Mouse (Mus musculus) bone marrow, adult 2 months (tissue): Measurements from ENCODE around the gene Gjc2. TPM values are rescaled to one million over a fixed set of nuclear protein-coding genes. Genes with fewer than 3 reads are reported as not detected.
A peak's percentile ranks its signal among the peaks of the same experiment; 100 is the strongest.

Experiments
- H3K27ac ChIP-seq: fragments of 200-500 bp; 2 replicates; pipeline ENCODE4 v1.5.1; 2012; ENCODE audit warnings: low read depth, mild to moderate bottlenecking, control low read depth, inconsistent platforms, low read length; ENCODE audit not compliant: control insufficient read depth, poor library complexity, insufficient read depth
- H3K4me1 ChIP-seq: fragments of 200-500 bp; 2 replicates; pipeline ENCODE4 v1.6.1; 2011; ENCODE audit warnings: low read length; ENCODE audit not compliant: control insufficient read depth, insufficient read depth
- H3K4me3 ChIP-seq: fragments of 200-500 bp; replicated peaks from 2 replicates; pipeline ENCODE3; 2011; ENCODE audit warnings: mild to moderate bottlenecking, low read depth, low read length, control low read depth; ENCODE audit not compliant: control insufficient read depth
- CTCF ChIP-seq: fragments of 200-500 bp; IDR thresholded peaks from 2 replicates; pipeline ENCODE4 v1.5.1; 2011; ENCODE audit warnings: low read length, control low read depth; ENCODE audit not compliant: control insufficient read depth, insufficient read depth
- POLR2A ChIP-seq: fragments of 200-500 bp; IDR thresholded peaks from 2 replicates; pipeline ENCODE4 v1.6.1; 2011; ENCODE audit warnings: low read depth, mild to moderate bottlenecking, control low read depth, low read length, borderline replicate concordance; ENCODE audit not compliant: control insufficient read depth
- WGBS: fragments of 180-500 bp; shearing (Covaris S2); methylation state at CpG from one replicate; pipeline ENCODE4 v1.1.7; 2018; 5-methylcytosine and 5-hydroxymethylcytosine counted together
- polyA plus RNA-seq: library from polyadenylated mRNA; stranded (reverse); fragments of >200 nt; gene quantifications from 2 replicates; pipeline ENCODE4 v1.2.4, GENCODE M21; 2011; ENCODE audit warnings: low replicate concordance; ENCODE audit not compliant: missing spikeins, insufficient read depth, insufficient read length

The Gjc2 gene
- polyA plus RNA-seq, 1 experiment: not detected

DNA sequence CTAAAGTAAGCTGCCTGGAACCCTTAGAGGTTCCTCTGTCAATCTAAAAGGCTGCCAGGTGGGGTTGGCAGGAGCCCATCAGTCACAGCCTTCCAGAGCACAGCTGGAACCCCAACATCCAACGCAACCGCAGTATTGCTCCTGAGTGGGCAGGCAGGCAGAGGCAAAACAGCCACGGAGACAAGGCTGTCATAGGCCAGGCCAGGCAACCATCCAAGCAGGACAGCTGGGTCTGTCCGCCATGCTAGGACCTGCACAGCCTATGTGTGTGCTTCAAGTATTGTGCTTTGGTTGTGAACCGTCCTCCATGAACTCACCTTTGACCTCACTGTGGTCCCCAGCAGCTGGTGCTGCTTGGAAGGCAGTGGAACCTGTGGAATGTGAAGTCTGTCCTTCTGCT, 27.1 kb downstream of the Gjc2 start:
- Histone ChIP-seq H3K4me1 (no peaks in the 10 kb centered on the region), H3K27ac (no peak overlapping the region), H3K4me3 (no peak overlapping the region)
- TF ChIP-seq CTCF (no peak), POLR2A (no peak)
- 91% methylated on average over 5 of the region's 5 CpGs for WGBS

DNA sequence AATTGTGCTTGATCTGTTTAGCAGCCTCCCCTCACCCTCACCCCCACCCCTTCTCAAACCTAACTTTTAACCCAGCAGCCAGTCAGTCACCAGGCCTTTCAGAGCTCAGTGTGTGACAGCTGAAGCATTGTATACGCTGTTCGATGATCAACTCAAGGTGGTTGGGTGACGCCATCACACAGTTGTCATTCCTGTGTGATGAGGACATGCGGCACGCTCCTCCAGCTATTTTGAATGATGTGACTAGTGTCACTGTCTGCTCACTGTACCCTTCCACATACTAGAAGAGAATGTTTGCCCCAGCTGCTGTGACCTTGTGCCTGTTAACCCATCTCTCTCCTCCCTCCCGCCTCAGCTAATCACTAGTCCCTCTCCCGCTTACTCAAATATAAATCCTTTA, 28.8 kb downstream of the Gjc2 start:
- TF ChIP-seq POLR2A: no peak
- no peak for TF ChIP-seq CTCF
- Histone ChIP-seq H3K4me3 (no peak overlapping the region), H3K27ac (no peak overlapping the region), H3K4me1 (no peaks in the 10 kb centered on the region)
- 94% methylated on average over 7 of the region's 7 CpGs for WGBS

DNA sequence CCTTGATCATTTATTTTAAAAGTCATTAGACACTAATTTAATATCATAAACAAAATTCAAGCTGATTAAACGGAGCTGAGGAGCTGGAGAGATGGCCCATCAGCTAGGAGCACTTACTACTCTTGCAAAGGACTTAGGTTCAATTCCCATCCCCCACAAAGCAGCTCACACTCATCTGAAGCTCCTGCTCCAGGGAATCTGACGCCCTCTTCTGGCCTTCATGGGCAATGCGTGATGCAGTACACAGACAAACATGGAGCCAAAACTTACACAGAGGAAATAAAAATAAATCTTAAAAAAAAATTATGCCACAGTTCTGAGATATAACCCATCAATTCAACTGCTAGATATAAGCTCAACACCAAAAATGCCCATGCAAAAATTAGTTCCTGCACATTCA, 31.3 kb downstream of the Gjc2 start:
- TF ChIP-seq POLR2A (no peak), CTCF (peak; percentile 47; the same call in 1 of the 2 replicates)
- no peak overlapping the region for H3K4me3 ChIP-seq
- no peaks in the 10 kb centered on the region for H3K4me1 ChIP-seq
- WGBS: 52% methylated on average over 3 of the region's 3 CpGs
- H3K27ac ChIP-seq: no peak overlapping the region

- H3K4me1 ChIP-seq: no peaks in the 10 kb centered on the region
- H3K27ac ChIP-seq: no peak overlapping the region
- no peak overlapping the region for H3K4me3 ChIP-seq
- 71% methylated on average over 3 of the region's 3 CpGs for WGBS
- TF ChIP-seq CTCF (no peak), POLR2A (no peak)
Observed at GRCm38 (mm10) chr11:59149302-59149701, 33.7 kb downstream of the Gjc2 start.

DNA sequence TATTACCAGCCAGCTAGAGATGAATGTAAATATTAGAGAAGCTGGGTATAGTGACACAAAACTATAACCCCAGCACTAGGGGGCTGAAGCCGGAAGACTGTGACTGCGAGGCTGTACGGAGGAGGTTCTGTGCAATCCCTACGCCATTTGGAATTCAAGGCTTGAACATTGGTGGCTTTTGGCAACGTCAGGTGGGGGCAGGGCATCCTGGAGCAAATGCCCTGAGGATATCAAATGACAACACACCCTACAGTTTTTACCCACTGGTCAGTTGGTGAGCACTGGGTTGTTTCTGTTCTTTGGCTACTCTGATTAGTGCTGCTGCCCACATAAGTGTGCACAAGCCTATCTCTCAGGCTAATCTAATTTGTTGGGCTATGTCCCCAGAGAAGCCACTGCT, 40.1 kb downstream of the Gjc2 start:
- Histone ChIP-seq H3K27ac (no peak overlapping the region), H3K4me3 (no peak overlapping the region), H3K4me1 (no peaks in the 10 kb centered on the region)
- TF ChIP-seq CTCF (no peak), POLR2A (no peak)
- WGBS: 87% methylated on average over 5 of the region's 5 CpGs

DNA sequence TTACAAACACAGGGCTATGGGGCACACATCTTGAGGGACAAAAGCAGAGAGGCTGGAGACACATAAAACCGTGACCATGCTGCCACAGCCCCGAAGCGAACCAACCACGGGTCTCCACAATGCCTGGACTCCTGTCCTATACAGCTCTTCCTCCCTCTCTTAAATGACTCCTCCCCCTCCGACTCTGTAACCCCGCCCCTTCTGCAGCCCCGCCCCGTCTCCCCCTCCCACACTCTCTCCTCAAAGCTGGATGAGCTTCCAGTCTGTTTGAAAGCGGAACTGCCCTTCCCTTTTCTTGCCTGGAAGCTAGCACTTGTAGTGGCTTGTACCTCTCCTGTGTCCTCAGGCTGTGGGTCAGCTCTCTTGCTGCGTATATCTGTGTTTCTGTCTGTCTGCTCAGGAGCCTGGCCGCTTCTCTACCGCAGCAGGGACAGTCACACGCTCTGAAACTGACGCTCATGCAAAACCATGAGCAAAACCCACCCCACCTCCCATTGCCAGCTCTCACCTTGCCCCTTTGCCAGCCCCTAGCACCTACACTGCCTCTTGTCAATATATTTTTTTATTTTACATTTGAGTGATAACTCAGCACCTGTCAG, 41.1 kb downstream of the Gjc2 start:
- Histone ChIP-seq H3K27ac (no peak overlapping the region), H3K4me1 (no peaks in the 10 kb centered on the region), H3K4me3 (no peak overlapping the region)
- no peak for TF ChIP-seq CTCF
- no peak for TF ChIP-seq POLR2A
- WGBS: 5% methylated on average over 14 of the region's 14 CpGs

GRCm38 (mm10) chr11:59138537-59139486, 44.2 kb downstream of the Gjc2 start:
- TF ChIP-seq CTCF (no peak), POLR2A (no peak)
- H3K27ac ChIP-seq: no peak overlapping the region
- H3K4me3 ChIP-seq: no peak overlapping the region
- WGBS: 79% methylated on average over 19 of the region's 19 CpGs
- no peaks in the 10 kb centered on the region for H3K4me1 ChIP-seq

DNA sequence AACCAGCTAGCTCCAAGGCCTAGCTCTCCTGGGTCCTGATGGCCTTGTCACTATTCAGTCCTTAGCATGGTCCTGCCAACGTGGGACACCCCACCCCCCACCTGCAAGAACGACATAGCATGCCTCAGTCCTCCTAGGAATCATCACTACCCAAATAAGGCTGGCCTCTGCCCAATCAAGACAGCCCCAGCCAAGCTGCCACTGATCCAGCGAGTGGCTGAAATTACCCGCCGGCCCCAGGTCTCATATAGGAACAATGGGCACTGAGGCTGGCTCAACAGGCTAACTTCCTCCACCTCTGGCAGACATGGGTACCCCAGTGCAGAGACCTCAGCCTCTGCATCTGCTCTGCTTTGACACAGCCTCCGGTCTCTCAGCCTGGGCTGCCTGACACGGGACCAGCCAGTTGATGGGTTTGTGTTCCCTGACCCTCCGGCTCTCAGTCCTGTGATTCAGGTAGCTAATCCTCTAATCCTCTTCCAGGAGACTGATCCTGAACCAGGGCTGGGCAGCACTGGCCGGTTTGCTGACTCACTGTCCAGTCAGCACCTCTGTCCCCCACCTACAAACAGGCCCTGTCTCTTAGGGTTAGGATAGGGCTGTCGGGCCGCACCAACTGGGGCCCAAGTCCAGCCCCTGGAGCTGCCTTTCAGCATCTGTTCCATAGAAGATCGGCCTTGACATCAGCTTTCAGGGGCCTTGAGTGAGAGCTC, 45.9 kb downstream of the Gjc2 start:
- Histone ChIP-seq H3K4me1 (no peaks in the 10 kb centered on the region), H3K27ac (no peak overlapping the region), H3K4me3 (no peak overlapping the region)
- 78% methylated on average over 12 of the region's 12 CpGs for WGBS
- TF ChIP-seq POLR2A: 0 out of 2 replicates have a peak, but pooled peaks have one; percentile 4
- no peak for TF ChIP-seq CTCF
